In genomic region chr5:105140089-105140810, GRCm38 (mm10) we compare ENCODE assay signal across 3 mouse cellular contexts. TPM values are rescaled to one million over a fixed set of nuclear protein-coding genes. Genes with fewer than 3 reads are reported as not detected.
"Had no signal": no experiment of that assay in that cellular context is flagged by ENCODE, and none has a peak within 500 bp of the region (broad histone marks: within the 10 kb centered on the region; RNA-seq: fewer than 3 reads in every experiment).

No protein-coding gene starts in this region.

RNA-seq across cellular contexts. Expression of gene Gbp8, which starts 0.9 kb away (rescaled TPM):
- total RNA-seq: layer of hippocampus, postnatal 25 days; left cerebral cortex, postnatal 25 days had no signal
- polyA plus RNA-seq: limb, embryonic 10.5 days had no signal
